Mouse (Mus musculus) embryonic facial prominence, embryonic 11.5 days (tissue): ENCODE results near the gene Fbxw8. TPM values are rescaled to one million over a fixed set of nuclear protein-coding genes. Genes with fewer than 3 reads are reported as not detected.

Experiments used
- ATAC-seq: fragments of 200-750 bp; cut with Nextera tagmentation; replicated peaks from 2 replicates; pipeline ENCODE4 v1.8.0; 2017; ENCODE audit warnings: low read depth; ENCODE audit not compliant: insufficient number of reproducible peaks, low FRiP score, low TSS enrichment
- DNase-seq: peaks from one replicate; pipeline ENCODE4 v3.0.0-alpha.2; 2015; ENCODE audit warnings: low spot score
- H3K27ac ChIP-seq: fragments of 300-500 bp; sonication (generic); replicated peaks from 2 replicates; pipeline ENCODE4 v1.5.1; 2014; ENCODE audit warnings: mild to moderate bottlenecking, low read depth, low read length, control low read depth
- H3K27me3 ChIP-seq: fragments of 300-500 bp; sonication (generic); 2 replicates; pipeline ENCODE4 v1.6.1; 2014; ENCODE audit warnings: mild to moderate bottlenecking, low read length, moderate library complexity, mixed read lengths; ENCODE audit not compliant: control insufficient read depth, insufficient read depth
- H3K36me3 ChIP-seq: fragments of 300-500 bp; sonication (generic); replicated peaks from 2 replicates; pipeline ENCODE4 v1.6.1; 2014; ENCODE audit warnings: low read depth, mild to moderate bottlenecking, low read length, moderate library complexity, mixed read lengths; ENCODE audit not compliant: control insufficient read depth, insufficient read depth
- H3K4me1 ChIP-seq: fragments of 300-500 bp; sonication (generic); 2 replicates; pipeline ENCODE4 v1.6.1; 2014; ENCODE audit warnings: low read length, mixed read lengths; ENCODE audit not compliant: control insufficient read depth, insufficient read depth
- H3K4me2 ChIP-seq: fragments of 300-500 bp; sonication (generic); 2 replicates; pipeline ENCODE4 v1.6.1; 2014; ENCODE audit warnings: low read depth, mild to moderate bottlenecking, control low read depth, low read length, moderate library complexity
- H3K4me3 ChIP-seq: fragments of 300-500 bp; sonication (generic); 2 replicates; pipeline ENCODE4 v1.5.1; 2014; ENCODE audit warnings: low read depth, low read length, control low read depth
- H3K9ac ChIP-seq: fragments of 300-500 bp; sonication (generic); replicated peaks from 2 replicates; pipeline ENCODE4 v1.6.1; 2014; ENCODE audit warnings: mild to moderate bottlenecking, control low read depth, low read length
- H3K9me3 ChIP-seq: fragments of 300-500 bp; sonication (generic); replicated peaks from 2 replicates; pipeline ENCODE4 v1.6.1; 2016; ENCODE audit warnings: mild to moderate bottlenecking, low read length, inconsistent platforms, mixed read lengths; ENCODE audit not compliant: control insufficient read depth
- WGBS: fragments of 180-500 bp; shearing (Covaris S2); extraction: QIAGEN DNeasy Blood & Tissue Kit; methylation state at CpG from one replicate; pipeline ENCODE4 v1.1.7; 2014; 5-methylcytosine and 5-hydroxymethylcytosine counted together
- polyA plus RNA-seq: library from polyadenylated mRNA; unstranded; fragments of >200 nt; fragmentation: Nextera tagmentation; extraction: Ambion mirVana; gene quantifications from 2 replicates; pipeline ENCODE4 v1.2.1, GENCODE M21; 2014

Fbxw8 gene
- polyA plus RNA-seq, 1 experiment from 2014 or later, result 22.3 TPM

- no peak overlapping the region for H3K27ac ChIP-seq
- H3K36me3 ChIP-seq, result peaks cover 2% of the 10 kb centered on the region
- no peaks in the 10 kb centered on the region for H3K27me3 ChIP-seq
- H3K9ac ChIP-seq, result no peak overlapping the region
- H3K4me3 ChIP-seq, result no peak overlapping the region
- DNase-seq, result no peak
- 92% methylated on average over 19 of the region's 19 CpGs for WGBS
- ATAC-seq, result no peak
- H3K4me2 ChIP-seq, result no peak overlapping the region
- no peaks in the 10 kb centered on the region for H3K4me1 ChIP-seq
- H3K9me3 ChIP-seq, result no peaks in the 10 kb centered on the region
These were observed 89.6 kb downstream of the Fbxw8 start for GRCm38 (mm10) chr5:118065516-118066255.

- H3K4me2 ChIP-seq, result no peak overlapping the region
- no peak overlapping the region for H3K27ac ChIP-seq
- ATAC-seq (no peak), DNase-seq (no peak)
- no peaks in the 10 kb centered on the region for H3K27me3 ChIP-seq
- H3K9me3 ChIP-seq, result no peaks in the 10 kb centered on the region
- no peaks in the 10 kb centered on the region for H3K4me1 ChIP-seq
- WGBS, result 55% methylated on average over 10 of the region's 10 CpGs
- no peak overlapping the region for H3K4me3 ChIP-seq
- H3K9ac ChIP-seq, result no peak overlapping the region
- peaks cover 2% of the 10 kb centered on the region for H3K36me3 ChIP-seq
These were observed 90.9 kb downstream of the Fbxw8 start for GRCm38 (mm10) chr5:118064284-118064901.

DNA sequence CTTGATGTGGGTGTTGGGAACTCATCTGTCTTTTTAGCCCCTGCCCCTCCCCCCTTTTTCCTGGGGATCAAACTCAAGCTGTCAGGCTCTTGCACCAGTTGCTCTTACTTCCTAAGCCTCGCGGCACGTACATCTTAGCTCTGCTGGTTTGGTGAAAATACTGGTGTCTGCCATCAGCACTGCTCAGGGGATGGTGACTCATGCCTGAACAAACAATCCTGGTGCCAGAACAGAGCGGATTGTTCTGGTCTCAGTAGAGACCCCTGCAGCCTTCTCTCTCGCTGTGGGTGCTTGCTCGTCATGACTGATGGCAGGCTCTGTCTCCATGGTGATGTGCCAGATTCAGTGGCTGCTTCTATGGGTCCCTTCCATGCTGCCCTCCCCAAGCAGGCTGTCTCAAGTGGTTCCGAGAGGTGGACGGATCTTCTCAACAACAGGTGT lies 92.1 kb downstream of the Fbxw8 start:
- 84% methylated on average over 8 of the region's 8 CpGs for WGBS
- H3K27me3 ChIP-seq, result no peaks in the 10 kb centered on the region
- DNase-seq, result no peak
- H3K4me3 ChIP-seq, result no peak overlapping the region
- H3K9me3 ChIP-seq, result no peaks in the 10 kb centered on the region
- no peak for ATAC-seq
- H3K27ac ChIP-seq, result no peak overlapping the region
- no peaks in the 10 kb centered on the region for H3K4me1 ChIP-seq
- H3K9ac ChIP-seq, result no peak overlapping the region
- peaks cover 1% of the 10 kb centered on the region for H3K36me3 ChIP-seq
- no peak overlapping the region for H3K4me2 ChIP-seq

DNA sequence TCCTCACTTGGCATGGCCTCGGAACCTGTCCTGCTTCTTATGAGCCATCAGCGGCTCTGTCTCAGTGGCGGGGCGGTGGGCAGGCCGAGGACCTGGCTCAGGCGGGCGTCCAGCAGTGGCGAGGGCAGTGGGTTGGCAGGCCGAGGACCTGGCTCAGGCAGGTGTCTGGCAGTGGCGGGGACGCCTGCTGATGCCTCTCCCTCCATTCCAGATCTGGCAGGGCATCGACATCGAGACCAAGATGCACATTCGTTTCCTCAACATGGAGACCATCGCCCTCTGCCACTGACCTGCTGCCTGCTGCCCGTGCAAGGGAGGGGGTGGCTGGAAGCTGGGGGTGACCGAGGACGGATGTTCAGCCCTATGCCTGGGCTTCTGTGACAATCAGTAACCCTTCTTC lies 93.9 kb downstream of the Fbxw8 start:
- no peak for ATAC-seq
- DNase-seq, result no peak
- Histone ChIP-seq H3K4me2 (no peak overlapping the region), H3K9me3 (no peaks in the 10 kb centered on the region), H3K36me3 (no peaks in the 10 kb centered on the region; the same call in 1 of the 2 replicates), H3K4me3 (no peak overlapping the region), H3K4me1 (no peaks in the 10 kb centered on the region), H3K9ac (no peak overlapping the region), H3K27me3 (no peaks in the 10 kb centered on the region), H3K27ac (no peak overlapping the region)
- WGBS, result 93% methylated on average over 18 of the region's 18 CpGs

GRCm38 (mm10) chr5:118059646-118060045 lies 95.6 kb downstream of the Fbxw8 start:
- no peak overlapping the region for H3K9ac ChIP-seq
- no peak overlapping the region for H3K27ac ChIP-seq
- DNase-seq (no peak), ATAC-seq (no peak)
- H3K4me2 ChIP-seq, result no peak overlapping the region
- 92% methylated on average over 9 of the region's 9 CpGs for WGBS
- H3K9me3 ChIP-seq, result no peaks in the 10 kb centered on the region
- no peaks in the 10 kb centered on the region for H3K27me3 ChIP-seq
- H3K36me3 ChIP-seq, result no peaks in the 10 kb centered on the region
- H3K4me3 ChIP-seq, result no peak overlapping the region
- no peaks in the 10 kb centered on the region for H3K4me1 ChIP-seq

DNA sequence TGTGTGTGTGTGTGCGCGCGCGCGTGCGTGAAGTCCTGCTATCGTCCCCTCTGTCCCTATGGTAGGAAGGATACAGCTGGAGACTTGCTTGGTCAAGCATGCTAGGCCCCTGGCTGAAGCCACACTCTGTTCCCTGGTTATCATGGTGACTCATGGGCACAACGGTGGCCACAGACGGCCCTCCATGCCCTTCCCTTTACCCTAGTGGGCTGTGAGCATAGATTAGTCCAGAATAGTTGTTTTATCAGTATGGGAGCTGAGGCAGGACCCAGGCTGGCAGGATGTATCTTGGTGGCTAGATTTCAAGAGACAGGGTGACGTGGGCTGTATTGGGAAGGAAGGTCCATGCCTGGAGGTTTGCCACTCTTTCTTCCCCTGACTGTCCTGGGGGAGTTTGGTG lies 96.4 kb downstream of the Fbxw8 start:
- Histone ChIP-seq H3K4me1 (no peaks in the 10 kb centered on the region), H3K36me3 (no peaks in the 10 kb centered on the region), H3K27ac (no peak overlapping the region), H3K9ac (no peak overlapping the region), H3K4me3 (no peak overlapping the region), H3K4me2 (no peak overlapping the region), H3K27me3 (no peaks in the 10 kb centered on the region), H3K9me3 (no peaks in the 10 kb centered on the region)
- DNase-seq, result no peak
- WGBS, result 95% methylated on average over 10 of the region's 10 CpGs
- ATAC-seq, result no peak

- DNase-seq, result no peak
- H3K27ac ChIP-seq, result no peak overlapping the region
- no peaks in the 10 kb centered on the region for H3K27me3 ChIP-seq
- H3K4me2 ChIP-seq, result no peak overlapping the region
- ATAC-seq, result no peak
- H3K4me3 ChIP-seq, result no peak overlapping the region
- H3K4me1 ChIP-seq, result no peaks in the 10 kb centered on the region
- H3K9ac ChIP-seq, result no peak overlapping the region
- H3K36me3 ChIP-seq, result no peaks in the 10 kb centered on the region
- WGBS, result 47% methylated on average over 8 of the region's 8 CpGs
- no peaks in the 10 kb centered on the region for H3K9me3 ChIP-seq
These were observed 97.7 kb downstream of the Fbxw8 start for GRCm38 (mm10) chr5:118057508-118058111.

DNA sequence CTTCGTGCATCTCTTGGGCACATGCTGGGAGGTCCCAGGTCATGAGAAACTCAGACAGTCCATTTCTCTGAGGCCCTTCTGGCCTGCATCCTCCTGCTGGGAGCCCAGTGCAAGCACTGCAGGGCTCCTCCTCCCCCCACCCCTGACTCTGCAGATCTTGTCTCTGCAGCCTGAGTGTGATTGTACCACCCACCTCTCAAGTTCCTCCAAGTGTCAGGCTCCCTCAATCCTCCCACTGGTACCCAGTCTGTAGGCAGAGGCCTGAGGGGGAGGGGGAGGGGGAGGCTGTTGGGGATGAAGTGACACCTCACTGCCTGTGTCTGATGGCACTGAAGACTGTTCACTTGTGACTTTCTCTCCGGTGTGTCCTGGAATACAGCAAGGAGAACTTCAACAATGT lies 102.1 kb downstream of the Fbxw8 start:
- H3K27me3 ChIP-seq, result no peaks in the 10 kb centered on the region
- H3K9ac ChIP-seq, result no peak overlapping the region

More for the DNA sequence above, 102.1 kb downstream of the Fbxw8 start:
- 92% methylated on average over 2 of the region's 2 CpGs for WGBS
- Histone ChIP-seq H3K4me1 (no peaks in the 10 kb centered on the region), H3K4me3 (no peak overlapping the region), H3K4me2 (no peak overlapping the region), H3K9me3 (no peaks in the 10 kb centered on the region), H3K27ac (no peak overlapping the region), H3K36me3 (no peaks in the 10 kb centered on the region)
- ATAC-seq (no peak), DNase-seq (no peak)
